Mouse (Mus musculus): ENCODE measurements around the gene Sash1.

The Sash1 gene

DNA sequence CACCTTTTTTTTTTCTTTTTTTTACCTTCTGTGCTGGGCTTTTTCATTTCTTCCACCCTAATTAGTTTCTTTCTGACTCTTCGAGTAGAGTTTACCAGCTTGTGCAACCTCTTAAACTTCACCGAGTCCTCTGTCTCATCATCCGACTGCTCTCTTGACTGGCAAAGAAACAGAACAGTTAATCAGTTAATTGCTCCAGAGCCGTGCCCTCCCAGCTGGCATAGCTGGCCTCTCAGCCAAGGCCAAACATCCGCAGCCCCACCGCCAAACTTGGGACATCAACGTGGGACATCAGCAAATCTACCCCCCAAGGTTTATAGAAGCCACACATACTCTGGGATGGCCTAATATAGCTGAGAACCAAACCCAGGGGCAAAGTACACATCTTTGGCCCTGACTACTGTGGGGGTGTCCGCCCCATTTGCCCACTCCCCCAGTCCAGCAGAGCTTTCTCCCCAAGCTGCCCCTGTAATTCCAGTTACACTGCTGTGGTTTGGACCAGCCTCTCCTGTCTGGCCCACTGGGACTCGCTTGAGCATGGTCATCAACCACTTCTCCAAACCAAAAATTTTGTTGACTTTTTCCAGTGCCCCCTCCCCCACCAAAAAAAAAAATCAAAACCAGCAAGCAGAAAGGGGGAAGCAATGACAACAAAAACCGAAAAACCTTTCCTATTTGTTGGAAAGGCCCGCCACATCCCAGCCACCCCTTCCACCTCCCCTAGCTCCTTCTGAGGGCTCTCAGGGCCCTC is 129.1 kb downstream of the Sash1 start:
- no peak for DNase-seq (ENCODE audit: low read depth)

DNA sequence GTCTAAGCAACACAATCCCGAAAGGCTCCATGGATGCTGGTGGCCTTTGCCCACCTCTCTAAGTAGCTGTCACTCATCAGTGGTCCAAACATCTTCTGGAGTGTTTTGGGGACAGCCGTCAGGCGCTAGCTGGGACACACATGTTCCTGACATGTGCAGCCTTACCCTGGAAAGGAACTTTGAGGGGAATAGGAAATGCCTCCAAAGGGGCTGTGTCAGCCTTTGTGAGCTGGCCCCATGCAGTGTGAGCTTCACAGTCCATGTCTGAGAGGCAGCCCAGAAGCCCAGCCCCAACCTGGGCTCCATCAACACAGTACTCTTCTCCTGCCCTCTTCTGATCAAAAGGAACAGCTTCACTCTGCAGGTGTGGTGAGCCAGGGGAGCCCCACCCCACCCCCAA is 132.5 kb downstream of the Sash1 start:
- DNase-seq (ENCODE audit: low read depth) = no peak

DNA sequence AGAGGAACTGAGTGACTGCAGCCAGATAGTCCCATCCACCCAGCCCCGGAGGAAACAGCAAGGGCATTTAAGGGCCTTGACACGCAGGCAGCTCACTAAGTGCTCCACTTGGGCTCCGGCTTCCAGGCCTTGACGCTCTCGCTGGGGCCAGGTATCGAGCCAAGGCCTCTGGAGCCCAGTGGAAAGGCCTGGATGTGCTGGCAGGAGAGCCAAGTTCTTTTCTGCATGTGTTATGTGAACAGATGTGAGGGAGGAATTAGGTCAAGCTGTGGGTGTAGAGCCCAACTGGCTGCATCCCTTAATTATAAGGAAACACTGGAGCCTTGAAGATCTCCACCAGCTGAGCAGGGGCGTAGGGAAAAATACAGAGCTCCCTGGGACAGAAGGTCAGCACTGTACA is 133.4 kb downstream of the Sash1 start:
- DNase-seq (ENCODE audit: low read depth) = no peak

DNA sequence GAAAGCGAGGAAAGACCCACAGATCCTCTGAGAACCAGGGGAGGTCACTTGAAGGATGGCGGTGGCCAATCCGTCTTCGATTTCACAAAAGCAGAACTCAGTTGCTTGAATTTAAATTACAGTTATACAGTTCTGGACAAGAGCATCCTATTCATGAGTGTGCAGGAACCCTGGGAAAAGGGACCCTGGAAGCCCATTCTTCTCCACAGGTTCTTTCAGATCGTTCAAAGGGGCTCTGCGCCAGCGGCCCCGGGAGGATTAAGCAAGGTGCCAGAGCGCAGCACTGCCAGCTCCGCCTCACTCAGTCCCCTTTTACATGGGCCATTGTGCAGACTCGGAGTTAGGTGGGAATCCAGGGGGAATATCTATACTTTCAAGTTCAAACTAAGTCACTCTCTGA is 136.3 kb downstream of the Sash1 start:
- no peak for DNase-seq (ENCODE audit: low read depth)

DNA sequence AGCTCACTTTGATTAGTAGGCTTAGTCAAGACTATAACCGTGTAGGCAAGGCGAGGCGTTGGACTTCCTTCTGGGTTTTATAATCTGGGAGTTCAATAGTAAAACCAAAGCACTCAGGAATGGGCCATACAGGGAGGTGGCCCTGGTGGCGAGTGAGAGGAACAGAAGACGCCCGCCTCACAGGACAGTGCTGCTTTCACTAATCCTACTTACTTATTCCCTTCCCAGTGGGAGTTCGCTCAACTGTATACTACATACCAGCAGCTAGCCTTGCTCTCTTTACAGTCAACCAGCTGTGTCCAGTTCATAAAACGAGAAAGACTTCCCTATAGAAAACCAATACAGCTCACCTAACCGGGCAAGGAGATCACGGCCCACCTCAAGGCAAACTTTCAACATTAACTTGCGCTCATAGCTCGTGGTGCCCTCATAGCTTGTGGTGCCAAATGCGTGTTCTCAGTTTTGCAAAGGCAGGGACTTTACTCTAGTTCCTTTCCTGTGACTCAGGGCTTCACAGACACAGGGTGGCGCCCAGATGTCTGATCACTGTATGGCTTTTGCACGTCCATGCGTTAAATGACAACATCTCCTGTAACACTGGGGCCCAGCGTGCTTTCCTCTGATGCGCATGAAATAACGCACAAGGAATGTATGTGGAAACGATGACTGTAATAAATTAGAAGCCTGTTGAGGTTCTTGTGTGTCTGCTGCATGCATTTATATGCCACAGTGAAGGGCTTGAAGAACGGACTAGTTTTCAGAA is 138.2 kb downstream of the Sash1 start:
- no peak for DNase-seq (ENCODE audit: low read depth)

DNA sequence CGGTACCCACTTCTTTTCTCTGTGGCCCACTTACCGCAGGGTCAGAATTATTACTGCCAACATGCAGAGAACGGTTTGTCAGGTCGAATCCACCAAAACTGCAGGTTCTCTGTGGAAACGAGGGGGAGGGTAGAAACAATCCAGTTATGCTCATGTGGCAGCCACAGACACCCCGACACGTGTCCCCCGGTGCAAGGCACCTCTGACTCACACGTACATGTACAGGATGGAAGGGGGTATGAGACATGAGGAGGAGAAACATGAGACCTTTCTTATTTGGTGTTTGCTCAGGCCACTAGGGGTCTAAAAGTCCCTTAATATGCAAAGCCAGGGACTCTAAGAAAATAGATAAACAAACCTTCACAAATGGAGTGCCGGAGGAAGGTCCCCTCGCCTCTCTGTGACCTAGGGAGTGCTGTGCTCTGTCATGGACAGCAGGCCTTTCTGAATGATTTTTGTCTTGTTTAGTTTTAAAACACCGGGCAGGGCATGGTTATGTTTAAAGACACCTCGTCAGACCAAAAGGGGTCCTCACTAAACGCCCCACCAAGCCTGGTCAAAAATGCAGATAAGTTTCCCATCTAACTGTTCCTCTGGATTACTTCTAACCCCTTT is 139.7 kb downstream of the Sash1 start:
- no peak for DNase-seq (ENCODE audit: low read depth)

DNA sequence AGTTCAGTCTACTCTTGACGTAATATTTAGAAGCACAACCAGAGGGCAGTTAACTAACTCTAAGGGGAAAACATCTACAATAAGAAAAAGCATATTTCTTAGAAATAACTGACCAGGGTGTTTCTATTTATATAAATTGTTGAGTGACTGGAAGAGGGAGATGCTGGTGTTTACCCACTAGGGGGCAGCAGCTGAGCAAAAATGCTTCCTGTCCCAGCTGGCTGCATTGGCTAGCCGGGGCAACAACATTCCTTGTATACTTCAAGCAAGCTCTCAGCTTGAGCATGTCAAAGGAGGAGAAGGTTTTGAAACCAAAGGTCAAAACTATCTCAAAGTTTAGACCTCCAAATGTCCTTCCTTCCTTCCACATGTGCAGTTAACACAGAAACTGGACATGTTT is 143.0 kb downstream of the Sash1 start:
- DNase-seq (ENCODE audit: low read depth) = peak; percentile 92

DNA sequence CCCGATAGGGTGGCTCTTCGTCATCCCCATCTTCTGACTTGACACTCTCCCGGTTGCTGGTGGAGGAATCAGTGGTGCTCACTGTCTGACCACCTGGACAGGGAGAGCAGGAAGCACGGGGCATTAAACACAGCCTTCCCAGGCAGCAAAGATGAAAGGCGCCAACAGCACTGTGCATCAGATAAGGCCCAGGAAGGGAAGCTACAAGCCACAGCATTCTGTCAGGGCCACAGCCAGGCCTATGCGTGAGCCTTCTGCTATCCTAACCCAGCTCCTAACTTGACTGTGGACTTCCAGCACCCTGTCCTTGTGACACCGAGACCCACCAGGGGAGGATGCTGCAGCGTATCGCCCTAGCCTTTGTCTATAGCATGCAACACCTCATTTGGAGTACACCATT is 144.4 kb downstream of the Sash1 start:
- no peak for DNase-seq (ENCODE audit: low read depth)

DNA sequence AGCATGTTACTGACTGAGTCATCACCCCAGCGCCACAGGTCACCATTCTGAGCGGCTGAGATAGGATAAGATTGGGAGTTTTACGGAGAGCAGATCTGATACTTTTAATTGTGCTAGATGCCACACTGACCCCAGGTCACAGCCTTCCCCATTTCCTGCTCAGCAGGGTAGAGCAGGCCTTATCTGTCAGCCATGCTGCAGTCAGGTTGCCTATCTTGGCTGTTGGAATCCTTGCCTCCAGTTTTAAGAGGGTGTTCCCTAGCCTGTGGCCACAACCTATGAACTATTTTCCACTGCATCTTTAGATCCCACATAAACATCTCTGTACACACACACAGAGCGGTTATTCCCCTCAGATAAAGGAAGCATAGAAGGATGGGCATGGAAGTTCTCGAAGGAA is 145.1 kb downstream of the Sash1 start:
- DNase-seq (ENCODE audit: low read depth) = no peak

DNA sequence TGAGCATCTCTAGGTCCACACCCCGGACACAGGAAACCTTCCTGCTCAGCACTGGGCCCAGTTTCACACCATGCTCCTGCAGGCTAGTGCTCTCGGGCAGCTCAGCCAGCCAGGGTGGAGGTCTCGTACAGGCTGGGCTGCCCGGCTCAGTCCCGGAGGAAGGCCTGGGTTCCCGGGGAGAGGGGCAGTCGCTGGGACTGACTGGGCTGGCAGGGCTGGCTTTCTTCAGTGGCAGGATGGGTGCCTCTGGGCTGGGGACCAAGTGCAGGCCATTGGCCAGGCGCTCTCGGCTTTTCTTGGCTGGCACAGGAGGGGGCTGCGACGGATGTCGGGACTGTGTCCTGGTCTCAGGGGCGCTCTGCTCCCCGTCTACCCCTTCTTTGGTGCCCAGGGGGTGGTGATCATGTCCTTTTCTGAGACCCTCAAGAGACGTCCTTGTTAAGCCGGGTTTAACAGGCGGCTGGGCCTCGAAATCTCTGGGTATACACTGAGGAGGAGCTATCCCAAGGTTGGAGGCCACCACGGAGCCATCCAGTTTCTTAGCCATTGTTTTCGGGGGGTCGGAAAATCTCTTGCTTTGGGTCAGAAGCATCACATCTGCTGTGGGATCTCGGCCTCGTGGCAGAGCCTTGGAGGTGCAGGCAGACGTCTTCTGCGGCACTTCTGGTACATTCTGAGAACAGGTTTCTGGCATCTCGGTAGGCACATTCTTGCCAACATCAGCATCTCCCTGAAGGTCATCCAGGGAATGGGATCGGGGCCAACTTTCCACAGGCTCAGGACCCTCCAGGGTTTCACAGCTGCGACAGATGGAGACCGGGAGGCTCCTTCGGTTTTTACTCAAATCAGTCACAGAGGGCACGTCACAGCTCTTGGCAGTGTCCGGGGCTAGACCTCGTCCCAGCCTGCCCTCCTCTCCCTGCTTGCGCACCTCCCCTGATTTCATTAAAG is 156.2 kb downstream of the Sash1 start:
- DNase-seq (ENCODE audit: low read depth) = no peak

DNA sequence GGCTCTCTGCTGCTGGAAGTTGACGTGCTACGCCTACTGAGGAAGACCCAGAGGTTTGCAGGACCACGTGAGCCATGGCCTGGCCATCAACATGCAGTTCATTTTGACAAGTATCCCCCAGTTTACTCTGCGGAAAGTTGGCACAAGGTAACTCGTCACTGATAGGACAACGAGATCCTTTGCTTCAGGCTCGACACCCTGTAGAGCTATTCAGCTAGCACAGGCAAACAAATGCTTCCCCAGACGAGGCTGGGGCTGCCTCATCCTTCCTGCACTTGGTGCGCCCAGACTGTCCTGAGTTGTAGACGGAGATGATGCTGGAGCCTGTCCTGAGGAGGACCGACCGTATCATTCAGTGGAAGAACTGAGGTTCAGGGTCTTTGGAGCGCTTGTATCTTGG is 166.5 kb downstream of the Sash1 start:
- DNase-seq (ENCODE audit: low read depth) = no peak

DNA sequence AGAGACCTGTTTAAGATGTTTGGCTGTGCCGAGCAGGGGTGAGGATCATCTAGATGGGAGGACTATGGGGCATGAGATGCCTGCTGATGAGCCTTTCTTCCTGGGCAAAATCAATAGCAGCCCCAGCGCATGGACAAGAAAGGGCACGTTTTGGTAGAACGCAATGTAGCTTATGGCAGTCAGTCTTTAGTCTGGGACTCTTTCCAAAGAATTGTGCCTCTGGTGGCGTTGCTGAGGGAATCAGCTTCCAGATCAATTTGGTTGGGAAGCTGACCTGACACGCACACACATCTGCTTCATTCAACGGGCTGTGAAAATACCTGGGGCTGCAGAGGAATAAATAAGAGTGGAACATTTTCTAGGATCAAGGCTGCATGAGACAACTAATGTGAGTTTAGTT is 167.0 kb downstream of the Sash1 start:
- no peak for DNase-seq (ENCODE audit: low read depth)

DNA sequence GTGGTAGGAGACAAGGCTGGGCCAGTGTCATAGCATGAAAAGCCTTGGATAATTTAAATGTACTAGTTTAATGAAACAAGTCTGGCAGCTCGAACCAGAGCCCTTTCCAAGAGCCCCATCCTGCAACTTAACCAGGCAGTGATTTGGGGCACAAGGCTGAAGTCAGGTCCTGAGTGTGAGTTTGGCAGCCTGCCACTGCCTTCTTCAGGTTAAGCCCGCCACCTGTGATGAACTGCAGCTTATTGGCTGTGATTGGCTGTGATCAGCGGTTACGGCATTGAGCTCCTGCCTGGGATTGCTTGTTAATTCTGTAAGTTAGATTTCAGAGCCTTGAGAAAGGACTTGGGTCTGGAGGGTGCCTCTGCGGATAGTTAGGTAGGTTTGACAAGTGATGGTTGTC is 168.7 kb downstream of the Sash1 start:
- DNase-seq (ENCODE audit: low read depth) = peak; percentile 11

DNA sequence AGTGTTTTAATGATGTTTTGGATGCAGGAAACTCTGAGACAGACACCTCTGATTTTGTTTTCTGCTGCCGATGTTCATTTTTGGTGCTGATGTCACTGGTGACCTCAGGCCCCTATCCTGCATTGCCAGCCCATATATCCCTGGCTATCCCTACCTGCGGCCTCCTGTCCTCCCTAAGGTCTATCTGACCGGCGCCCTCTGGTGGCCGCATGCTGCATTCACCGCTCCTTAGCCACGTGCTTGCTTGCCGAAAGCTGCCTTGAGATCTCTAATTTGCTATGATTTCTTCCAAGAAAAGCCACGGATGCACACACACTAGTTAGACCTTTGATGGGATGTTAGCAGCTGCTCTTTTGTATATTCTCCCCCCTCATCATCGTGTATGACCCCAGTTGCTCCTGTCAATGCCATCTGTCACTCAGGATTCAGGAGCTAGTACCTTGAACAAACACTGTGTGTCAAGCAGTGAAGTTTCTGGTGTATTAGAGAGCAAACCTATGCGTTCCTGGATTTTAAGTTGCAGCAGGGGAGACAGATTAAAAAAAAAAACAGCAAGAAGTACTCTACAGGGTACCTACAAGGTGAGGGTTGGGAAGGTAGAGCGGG is 170.1 kb downstream of the Sash1 start:
- DNase-seq (ENCODE audit: low read depth) = peak; percentile 91

DNA sequence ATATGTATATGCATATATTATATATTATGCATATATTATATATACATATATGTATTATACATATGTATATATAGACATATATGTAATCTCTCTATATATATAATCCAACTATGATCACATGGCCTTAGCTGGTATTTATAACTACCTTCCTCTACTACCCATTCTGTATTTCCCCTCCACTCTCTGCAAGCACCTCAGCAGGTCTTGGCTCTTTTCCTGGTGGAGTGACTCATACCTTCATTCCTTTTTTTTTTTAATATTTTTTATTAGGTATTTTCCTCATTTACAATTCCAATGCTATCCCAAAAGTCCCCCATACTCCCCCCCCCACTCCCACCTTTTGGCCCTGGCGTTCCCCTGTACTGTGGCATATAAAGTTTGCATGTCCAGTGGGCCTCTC is 189.2 kb downstream of the Sash1 start:
- DNase-seq (ENCODE audit: low read depth) = peak; percentile 36

DNA sequence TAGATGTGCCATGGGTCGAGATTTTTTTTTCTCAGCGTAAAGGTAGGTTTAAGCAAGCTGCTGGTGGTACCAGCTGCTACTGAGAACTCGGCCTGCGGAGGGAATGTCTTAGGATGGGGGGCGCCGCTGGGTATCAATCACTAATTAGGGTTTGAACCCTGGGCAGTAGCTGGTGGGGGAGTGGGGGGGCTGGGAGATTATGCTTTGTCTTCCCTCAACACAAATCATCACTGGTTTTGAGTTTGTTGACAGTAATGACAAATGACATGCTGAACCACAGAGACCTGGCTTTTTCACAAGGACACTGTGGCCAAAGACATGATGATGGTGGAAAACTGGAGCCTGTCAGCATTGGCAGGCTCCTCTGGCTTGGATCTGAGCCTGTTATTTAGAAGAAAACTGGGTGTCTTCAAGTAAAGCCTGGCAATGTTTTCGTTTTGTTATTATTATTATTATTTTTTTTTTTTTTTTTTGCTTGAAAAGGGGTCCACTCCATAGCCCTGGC is 191.8 kb downstream of the Sash1 start:
- DNase-seq (ENCODE audit: low read depth) = no peak

DNA sequence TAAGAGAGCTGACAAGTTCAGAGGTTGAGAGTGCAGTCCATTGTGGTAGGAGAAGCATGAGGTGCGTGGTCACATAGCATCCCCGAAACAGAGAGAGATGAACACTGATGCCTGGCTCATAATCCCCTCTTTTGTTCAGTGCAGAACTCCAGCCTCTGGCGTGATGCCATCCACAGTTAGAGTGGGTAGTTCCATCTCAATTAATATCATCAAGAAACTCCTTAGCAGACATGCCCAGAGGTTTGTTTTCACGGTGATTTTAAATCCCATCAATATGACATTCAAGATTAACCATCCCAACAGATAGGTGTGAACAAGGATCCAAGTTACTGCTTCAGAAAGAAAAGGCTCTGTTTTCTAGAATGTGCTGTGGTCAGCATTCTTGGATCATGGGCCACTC is 192.3 kb downstream of the Sash1 start:
- no peak for DNase-seq (ENCODE audit: low read depth)

DNA sequence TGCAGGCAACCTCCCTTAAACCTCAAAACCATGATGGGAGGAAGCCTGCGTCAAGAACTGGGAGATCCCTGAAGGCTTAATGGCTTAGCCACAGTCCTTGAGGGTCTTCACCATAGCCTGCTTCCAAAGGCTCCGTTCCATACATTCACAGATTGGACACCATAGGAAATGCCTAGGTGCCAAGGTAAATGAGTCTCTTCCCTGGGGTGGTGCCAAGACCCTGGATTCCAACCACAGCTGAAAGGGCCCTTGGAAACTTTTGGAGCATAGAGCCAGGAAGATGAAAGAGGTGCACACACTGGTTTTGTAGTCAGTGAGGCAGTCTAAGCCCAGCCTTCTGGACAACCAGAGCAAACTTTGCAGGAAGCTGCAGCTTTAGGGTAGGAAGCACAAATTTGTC is 193.3 kb downstream of the Sash1 start:
- no peak for DNase-seq (ENCODE audit: low read depth)

DNA sequence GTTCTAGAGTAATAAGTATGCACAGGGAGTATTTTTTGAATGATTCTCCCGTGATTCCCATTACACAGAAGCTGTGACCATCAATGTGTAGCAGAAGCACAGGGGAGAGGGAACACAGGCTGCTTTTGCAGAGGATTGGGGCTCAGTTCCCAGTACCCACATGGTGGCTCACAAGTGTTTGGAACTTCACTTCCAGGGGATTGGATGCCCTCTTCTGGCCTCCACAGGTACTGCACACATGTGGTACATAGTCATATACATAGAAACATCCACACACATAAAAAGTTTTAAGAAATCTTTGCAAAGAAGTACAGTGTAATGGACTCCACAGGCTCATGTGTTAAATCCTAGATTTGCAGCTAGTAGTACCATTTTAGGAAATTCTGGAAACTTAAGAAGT is 199.7 kb downstream of the Sash1 start:
- DNase-seq (ENCODE audit: low read depth) = no peak

DNA sequence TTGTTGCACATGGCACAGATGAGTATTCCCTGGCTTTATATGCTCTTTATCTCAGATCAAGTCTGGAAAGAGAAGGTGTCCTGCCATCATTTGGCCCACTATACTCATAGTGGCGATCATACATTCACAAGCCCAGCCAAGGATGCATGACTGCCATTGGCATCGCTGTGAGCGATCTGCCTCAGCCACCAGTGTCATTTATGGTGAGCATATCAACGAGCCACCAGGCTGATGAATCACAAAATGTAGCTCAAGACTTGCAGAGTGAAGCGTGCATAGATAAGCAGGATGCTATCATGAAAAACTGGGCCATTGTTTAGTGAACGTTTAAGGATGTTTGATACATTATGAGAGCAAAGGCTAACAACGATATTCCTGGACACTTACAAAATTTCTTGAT is 200.6 kb downstream of the Sash1 start:
- DNase-seq (ENCODE audit: low read depth) = no peak

DNA sequence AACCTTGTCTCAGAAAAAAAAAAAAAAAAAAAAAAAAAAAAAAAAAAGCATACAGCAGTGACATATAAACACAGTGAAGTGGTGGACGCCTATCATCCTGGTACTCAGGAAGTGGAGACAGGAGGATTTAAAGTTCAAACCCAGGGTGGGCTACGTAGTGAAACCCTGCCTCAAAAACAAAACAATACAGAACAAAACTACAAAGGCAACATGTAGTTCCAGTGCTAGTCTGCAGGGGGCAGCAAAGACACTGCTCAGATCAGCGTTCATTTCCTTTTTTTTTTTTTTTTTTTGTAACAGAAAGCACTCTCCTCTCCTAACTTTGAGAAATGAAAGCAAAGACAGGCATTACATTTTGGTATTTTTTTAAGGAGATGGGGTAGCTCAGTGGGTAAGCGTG is 203.0 kb downstream of the Sash1 start:
- DNase-seq (ENCODE audit: low read depth) = peak; percentile 87

DNA sequence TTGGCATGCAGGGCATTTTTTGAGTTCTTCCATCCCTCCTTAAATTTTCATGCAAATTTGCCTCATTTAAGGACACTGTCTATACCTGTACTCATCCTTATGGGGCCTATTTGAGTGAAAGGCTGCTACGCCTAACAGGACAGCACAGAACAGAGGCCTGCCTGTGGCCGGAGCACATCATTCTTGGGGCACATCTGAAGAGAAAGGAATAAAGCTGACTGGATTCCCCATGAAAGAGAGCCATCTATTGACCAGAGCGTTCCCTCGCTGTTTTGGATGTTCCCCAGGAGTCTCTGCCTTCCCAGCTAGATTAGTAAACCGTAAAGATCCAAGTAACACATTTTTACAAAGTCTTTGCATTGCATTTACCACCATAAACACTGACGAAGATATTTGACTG is 203.5 kb downstream of the Sash1 start:
- peak; percentile 58 for DNase-seq (ENCODE audit: low read depth)

Data from NIH3T3 (cell line).